Mouse (Mus musculus) CH12.LX (cell line): ENCODE measurements at regions not wholly inside any gene's neighbourhood (a gene's known extent, or its start where the extent isn't known, plus 50 kb on each side); places are given as distances from the start of the nearest gene placed in this dataset.

Experiments used
- DNase-seq: peaks from one replicate; pipeline ENCODE4 v3.0.0-alpha.2; 2013; ENCODE audit errors: extremely low read depth
- H3K27ac ChIP-seq: 2 replicates; pipeline ENCODE4 v1.5.1; 2012; ENCODE audit warnings: low read depth, mild to moderate bottlenecking, control low read depth, moderate library complexity; ENCODE audit not compliant: insufficient read depth
- H3K27me3 ChIP-seq: replicated peaks from 2 replicates; pipeline ENCODE3; 2012; ENCODE audit warnings: inconsistent platforms
- H3K36me3 ChIP-seq, 2 experiments: replicated peaks in 1 of 2; 2 replicates each; pipeline versions ENCODE3 to v1.6.1; 2012; ENCODE audit warnings: inconsistent platforms in 1 of 2, low read length in 1 of 2, mild to moderate bottlenecking in 1 of 2, mixed read lengths in 1 of 2, moderate library complexity in 1 of 2; ENCODE audit not compliant: control insufficient read depth in 1 of 2, insufficient read depth in 1 of 2
- H3K4me1 ChIP-seq, 2 experiments: 2 replicates each; pipeline ENCODE4 v1.6.1; 2012; ENCODE audit warnings: inconsistent platforms in 1 of 2, moderate library complexity in 1 of 2; ENCODE audit not compliant: insufficient read depth in 2 of 2, control insufficient read depth in 1 of 2
- H3K4me2 ChIP-seq: 2 replicates; pipeline ENCODE4 v1.6.1; 2012; ENCODE audit warnings: low read depth, mild to moderate bottlenecking, control low read depth; ENCODE audit not compliant: poor library complexity, insufficient read depth, severe bottlenecking
- H3K4me3 ChIP-seq, 3 experiments: fragments of 150-350 bp in 1 of 3; sonication (generic) in 1 of 3; replicated peaks in 1 of 3; 2 replicates each; pipeline versions ENCODE3 to v1.5.1; 2011 to 2012; ENCODE audit warnings: low read depth in 2 of 3, low read length in 2 of 3, mild to moderate bottlenecking in 2 of 3, moderate library complexity in 2 of 3, control low read depth in 1 of 3, improper control_type of control experiment in 1 of 3, inconsistent platforms in 1 of 3, mixed read lengths in 1 of 3; ENCODE audit not compliant: poor library complexity in 1 of 3
- H3K79me2 ChIP-seq: replicated peaks from 2 replicates; pipeline ENCODE4 v1.6.1; 2012; ENCODE audit warnings: mild to moderate bottlenecking, moderate library complexity; ENCODE audit not compliant: control insufficient read depth, poor library complexity, insufficient read depth, severe bottlenecking; ENCODE audit errors: extremely low read depth
- H3K9ac ChIP-seq: 2 replicates; pipeline ENCODE4 v1.6.1; 2012; ENCODE audit warnings: low read depth, mild to moderate bottlenecking, control low read depth, moderate library complexity; ENCODE audit not compliant: insufficient read depth
- H3K9me3 ChIP-seq: replicated peaks from 2 replicates; pipeline ENCODE3; 2012; ENCODE audit warnings: low read length, inconsistent platforms, mixed read lengths
- BHLHE40 ChIP-seq: IDR thresholded peaks from 2 replicates; pipeline ENCODE4 v1.6.1; 2011; ENCODE audit warnings: mild to moderate bottlenecking, low read depth, low read length, improper control_type of control experiment
- CHD1 ChIP-seq: IDR thresholded peaks from 2 replicates; pipeline ENCODE4 v1.6.1; 2012; ENCODE audit warnings: low read depth, low read length, improper control_type of control experiment, inconsistent platforms
- CHD2 ChIP-seq: IDR thresholded peaks from 2 replicates; pipeline ENCODE4 v1.6.1; 2011; ENCODE audit warnings: low read length, improper control_type of control experiment
- CTCF ChIP-seq, 2 experiments: IDR thresholded peaks in 1 of 2; conservative IDR thresholded peaks in 1 of 2; 2 replicates each; pipeline ENCODE4 v1.5.1; 2011 to 2012; ENCODE audit warnings: low read depth in 2 of 2, low read length in 2 of 2, improper control_type of control experiment in 1 of 2, inconsistent platforms in 1 of 2, mild to moderate bottlenecking in 1 of 2, moderate library complexity in 1 of 2
- EP300 ChIP-seq: IDR thresholded peaks from 2 replicates; pipeline ENCODE4 v1.6.1; 2011; ENCODE audit warnings: low read length, improper control_type of control experiment
- HCFC1 ChIP-seq: IDR thresholded peaks from 2 replicates; pipeline ENCODE4 v1.6.1; 2012; ENCODE audit warnings: low read depth, mild to moderate bottlenecking, inconsistent platforms, low read length, improper control_type of control experiment
- JUND ChIP-seq: conservative IDR thresholded peaks from 2 replicates; pipeline ENCODE4 v1.6.1; 2011; ENCODE audit warnings: low read depth, low read length, improper control_type of control experiment
- MAFK ChIP-seq: IDR thresholded peaks from 2 replicates; pipeline ENCODE4 v1.6.1; 2011; ENCODE audit warnings: low read length, improper control_type of control experiment; ENCODE audit not compliant: insufficient replicate concordance
- MEF2A ChIP-seq: IDR thresholded peaks from 2 replicates; pipeline ENCODE4 v1.6.1; 2014; ENCODE audit warnings: low read depth, mild to moderate bottlenecking, inconsistent platforms, low read length, improper control_type of control experiment, borderline replicate concordance
- MXI1 ChIP-seq: IDR thresholded peaks from 2 replicates; pipeline ENCODE4 v1.6.1; 2011; ENCODE audit warnings: mild to moderate bottlenecking, low read depth, low read length, improper control_type of control experiment
- MYC ChIP-seq: IDR thresholded peaks from 2 replicates; pipeline ENCODE4 v1.6.1; 2011; ENCODE audit warnings: low read depth, mild to moderate bottlenecking, improper control_type of control experiment, low read length
- NRF1 ChIP-seq: IDR thresholded peaks from 2 replicates; pipeline ENCODE4 v1.6.1; 2014; ENCODE audit warnings: low read depth, mild to moderate bottlenecking, inconsistent platforms, low read length, improper control_type of control experiment, moderate library complexity
- PAX5 ChIP-seq: IDR thresholded peaks from 2 replicates; pipeline ENCODE4 v1.6.1; 2012; ENCODE audit warnings: low read length, inconsistent platforms, mixed read lengths
- POLR2AphosphoS2 ChIP-seq: IDR thresholded peaks from 2 replicates; pipeline ENCODE4 v1.6.1; 2011; ENCODE audit warnings: low read depth, low read length, improper control_type of control experiment
- SMC3 ChIP-seq: IDR thresholded peaks from 2 replicates; pipeline ENCODE4 v1.6.1; 2011; ENCODE audit warnings: low read depth, low read length, improper control_type of control experiment
- USF2 ChIP-seq: conservative IDR thresholded peaks from 2 replicates; pipeline ENCODE4 v1.6.1; 2011; ENCODE audit warnings: low read depth, low read length, improper control_type of control experiment
- ZNF384 ChIP-seq: IDR thresholded peaks from 2 replicates; pipeline ENCODE4 v1.6.1; 2012; ENCODE audit warnings: low read depth, low read length, improper control_type of control experiment, inconsistent platforms
- dilution Hi-C: fragments of 300-500 bp; cut with MboI; formaldehyde crosslinking; loops from 2 replicates; pipeline ENCODE4 v1.14.3; 2020; ENCODE audit warnings: low sequenced_read_pairs; ENCODE audit not compliant: extremely low pct_unique_long_range_greater_than_20kb, extremely low pct_ligation_motif_present
- in situ Hi-C: fragments of 300-500 bp; cut with MboI; formaldehyde crosslinking; loops from 3 replicates; pipeline ENCODE4 v1.14.3; 2019; ENCODE audit warnings: low sequenced_read_pairs, low pct_ligation_motif_present, low pct_unique_long_range_greater_than_20kb, mixed read lengths

DNA sequence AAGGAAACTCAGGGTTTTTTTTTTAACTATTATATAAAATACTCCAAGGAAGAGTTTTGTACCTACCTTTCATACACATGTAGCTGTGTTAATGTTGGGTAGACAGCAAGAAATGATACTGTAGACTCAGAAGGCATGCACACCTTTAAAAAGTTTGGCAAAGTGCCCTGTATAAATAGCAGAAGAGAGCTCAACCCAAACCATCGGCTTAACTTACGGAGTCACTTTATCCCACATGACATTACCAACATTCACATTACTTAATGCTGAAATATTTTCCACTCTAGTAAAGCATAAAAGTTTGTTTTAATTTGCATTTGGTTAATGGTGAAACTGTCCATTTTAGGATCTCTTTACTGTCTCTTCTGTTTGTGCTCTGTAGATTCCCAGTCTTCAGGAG, 205.7 kb upstream of the Gas1 start:
- DNase-seq = no peak
- no peak overlapping the region for H3K4me3 ChIP-seq

DNA sequence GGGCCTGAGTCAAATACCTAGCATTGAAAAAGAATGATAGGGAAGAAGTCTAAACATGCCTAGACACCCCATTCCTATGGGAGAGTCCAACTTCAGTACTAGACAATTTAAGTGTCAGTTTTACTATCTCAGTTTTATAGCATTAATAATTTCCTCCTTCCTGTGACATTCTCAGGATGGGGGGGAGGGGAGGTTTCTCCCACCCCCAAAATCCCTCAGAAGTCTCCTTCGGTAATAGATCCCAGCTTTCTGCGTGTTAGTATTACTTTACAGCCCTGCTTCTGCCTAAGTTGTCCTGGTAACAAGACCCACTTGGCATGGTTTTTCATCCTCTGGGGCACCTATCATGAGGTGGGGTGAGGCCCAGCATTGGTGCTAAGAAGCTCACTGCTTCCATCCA, 202.9 kb upstream of the Dapk1 start:
- peaks cover 46% of the 10 kb centered on the region for H3K9me3 ChIP-seq
- in situ Hi-C loops = no loop called here
- H3K4me1 ChIP-seq = no peaks in the 10 kb centered on the region
- no peak overlapping the region for H3K27ac ChIP-seq
- TF ChIP-seq PAX5 = no peak
- no peak for TF ChIP-seq CHD1
- no peak for TF ChIP-seq MXI1
- TF ChIP-seq CTCF (conservative IDR thresholded peaks at IDR 0.05 in 1 of 2, IDR thresholded peaks at IDR 0.05 in 1 of 2; ENCODE audit: low read depth in 2 of 2, low read length in 2 of 2) = no peak
- TF ChIP-seq MYC = no peak
- TF ChIP-seq SMC3 = no peak
- no peak for TF ChIP-seq CHD2
- no peak for TF ChIP-seq ZNF384
- DNase-seq = no peak
- dilution Hi-C loops = no loop called here
- H3K9ac ChIP-seq = no peak overlapping the region
- H3K79me2 ChIP-seq = no peaks in the 10 kb centered on the region
- no peaks in the 10 kb centered on the region for H3K36me3 ChIP-seq
- H3K4me3 ChIP-seq = no peak overlapping the region
- no peaks in the 10 kb centered on the region for H3K27me3 ChIP-seq
- no peak overlapping the region for H3K4me2 ChIP-seq

More for the DNA sequence above, 205.7 kb upstream of the Gas1 start:
- Histone ChIP-seq H3K27me3 (no peaks in the 10 kb centered on the region), H3K4me1 (no peaks in the 10 kb centered on the region), H3K9me3 (peaks cover 58% of the 10 kb centered on the region), H3K36me3 (no peaks in the 10 kb centered on the region), H3K79me2 (no peaks in the 10 kb centered on the region), H3K4me2 (no peak overlapping the region), H3K9ac (no peak overlapping the region), H3K27ac (no peak overlapping the region)
- dilution Hi-C loops (no loop called here), in situ Hi-C loops (no loop called here)
- TF ChIP-seq MYC (no peak), CHD2 (no peak), HCFC1 (no peak), BHLHE40 (no peak), POLR2AphosphoS2 (no peak), MAFK (no peak), EP300 (no peak), ZNF384 (no peak), USF2 (no peak), MEF2A (no peak), NRF1 (no peak), MXI1 (no peak), PAX5 (no peak), JUND (no peak)
